Mouse (Mus musculus): ENCODE data around the gene Batf2. TPM values are rescaled to one million over a fixed set of nuclear protein-coding genes. Genes with fewer than 3 reads are reported as not detected.

Gene Batf2
- total RNA-seq, 2 experiments from 2014 or later: 0.19 to 0.72 TPM

Other genes with a start within 250 kb of the Batf2 start
- under 1 TPM; 0.15 to 0.35 TPM for gene Tigd3, start 246.8 kb upstream of the Batf2 start, total RNA-seq (2021)
- 10 to 100 TPM; 80.6 to 83.5 TPM for gene Dpf2, start 228.0 kb upstream of the Batf2 start, total RNA-seq (2021)
- 10 to 100 TPM; 12.0 to 13.0 TPM for gene Cdc42ep2, start 216.2 kb upstream of the Batf2 start, total RNA-seq (2021)
- 10 to 100 TPM in 1 of 2 experiments, 1 to 10 TPM in 1; 9.2 to 10.8 TPM for gene Pola2, start 176.8 kb upstream of the Batf2 start, total RNA-seq (2021)
- not detected for gene Slc22a20, start 154.8 kb upstream of the Batf2 start, total RNA-seq (2021)
- 10 to 100 TPM; 76.8 to 81.5 TPM for gene Capn1, start 125.1 kb upstream of the Batf2 start, total RNA-seq (2021)
- gene Syvn1, start 94.4 kb upstream of the Batf2 start, total RNA-seq (2021): 10 to 100 TPM; 15.2 to 16.2 TPM
- 10 to 100 TPM; 27.2 to 29.2 TPM for gene Mrpl49, start 83.2 kb upstream of the Batf2 start, total RNA-seq (2021)
- 100 to 1,000 TPM; 317 to 352 TPM for gene Fau, start 83.1 kb upstream of the Batf2 start, total RNA-seq (2021)
- gene Znhit2, start 79.8 kb upstream of the Batf2 start, total RNA-seq (2021): 1 to 10 TPM; 6.8 to 7.7 TPM
- 1 to 10 TPM; 4.2 to 6.9 TPM for gene Tm7sf2, start 72.6 kb upstream of the Batf2 start, total RNA-seq (2021)
- gene Vps51, start 63.8 kb upstream of the Batf2 start, total RNA-seq (2021): 10 to 100 TPM; 18.0 to 19.1 TPM
- not detected for gene Tmem262, start 61.0 kb upstream of the Batf2 start, total RNA-seq (2021)
- not detected for gene Gm28374, start 58.7 kb upstream of the Batf2 start, total RNA-seq (2021)
- gene Zfpl1, start 56.0 kb upstream of the Batf2 start, total RNA-seq (2021): 10 to 100 TPM; 10.6 to 10.7 TPM
- under 1 TPM; 0.23 to 0.67 TPM for gene Cdca5, start 56.0 kb upstream of the Batf2 start, total RNA-seq (2021)
- not detected for gene AC131692.1, start 46.6 kb upstream of the Batf2 start, total RNA-seq (2021)
- not detected for gene Naaladl1, start 35.2 kb upstream of the Batf2 start, total RNA-seq (2021)
- 10 to 100 TPM in 1 of 2 experiments, 1 to 10 TPM in 1; 8.8 to 10.3 TPM for gene Sac3d1, start 22.3 kb upstream of the Batf2 start, total RNA-seq (2021)
- 10 to 100 TPM in 1 of 2 experiments, 1 to 10 TPM in 1; 8.7 to 12.4 TPM for gene Snx15, start 12.7 kb upstream of the Batf2 start, total RNA-seq (2021)
- gene Arl2, start 565 bp downstream of the Batf2 start, total RNA-seq (2021): 10 to 100 TPM; 53.8 to 59.2 TPM
- not detected for gene Majin, start 43.4 kb downstream of the Batf2 start, total RNA-seq (2021)
- not detected for gene Gpha2, start 85.4 kb downstream of the Batf2 start, total RNA-seq (2021)
- 10 to 100 TPM; 28.8 to 32.5 TPM for gene Ppp2r5b, start 94.9 kb downstream of the Batf2 start, total RNA-seq (2021)
- 10 to 100 TPM; 15.3 to 16.7 TPM for gene Atg2a, start 100.7 kb downstream of the Batf2 start, total RNA-seq (2021)
- 10 to 100 TPM; 33.1 to 34.3 TPM for gene Ehd1, start 135.7 kb downstream of the Batf2 start, total RNA-seq (2021)
- gene Cdc42bpg, start 165.5 kb downstream of the Batf2 start, total RNA-seq (2021): 1 to 10 TPM; 4.0 to 5.1 TPM
- gene Men1, start 194.0 kb downstream of the Batf2 start, total RNA-seq (2021): 1 to 10 TPM; 5.0 to 7.0 TPM
- 10 to 100 TPM in 1 of 2 experiments, 1 to 10 TPM in 1; 9.2 to 14.6 TPM for gene Map4k2, start 200.2 kb downstream of the Batf2 start, total RNA-seq (2021)
- 10 to 100 TPM; 65.5 to 75.2 TPM for gene Sf1, start 222.7 kb downstream of the Batf2 start, total RNA-seq (2021)
- 1,000 to 10,000 TPM; 5,552 to 6,904 TPM for gene Pygm, start 243.4 kb downstream of the Batf2 start, total RNA-seq (2021)

All from gastrocnemius, postnatal 25 days (tissue).